Mouse (Mus musculus) liver, postnatal 0 days (tissue): Measurements from ENCODE around the gene Scg5.

Source experiments
- CTCF ChIP-seq: sonication (generic); IDR thresholded peaks from 2 replicates; pipeline ENCODE4 v1.5.1; 2016; ENCODE audit warnings: antibody characterized with exemption, low read depth
- EP300 ChIP-seq: IDR thresholded peaks from 2 replicates; pipeline ENCODE4 v1.6.1; 2016; ENCODE audit warnings: antibody characterized with exemption, low read depth, mild to moderate bottlenecking

- TF ChIP-seq CTCF (no peak), EP300 (no peak)
Measured at GRCm38 (mm10) chr2:113849141-113849540, 20.2 kb upstream of the Scg5 start.
